Mouse (Mus musculus): Measurements from ENCODE around the gene Ddo. TPM values are rescaled to one million over a fixed set of nuclear protein-coding genes. Genes with fewer than 3 reads are reported as not detected.

Ddo gene
- total and polyA plus RNA-seq, 3 experiments: 0.16 TPM; not detected in 2

DNA sequence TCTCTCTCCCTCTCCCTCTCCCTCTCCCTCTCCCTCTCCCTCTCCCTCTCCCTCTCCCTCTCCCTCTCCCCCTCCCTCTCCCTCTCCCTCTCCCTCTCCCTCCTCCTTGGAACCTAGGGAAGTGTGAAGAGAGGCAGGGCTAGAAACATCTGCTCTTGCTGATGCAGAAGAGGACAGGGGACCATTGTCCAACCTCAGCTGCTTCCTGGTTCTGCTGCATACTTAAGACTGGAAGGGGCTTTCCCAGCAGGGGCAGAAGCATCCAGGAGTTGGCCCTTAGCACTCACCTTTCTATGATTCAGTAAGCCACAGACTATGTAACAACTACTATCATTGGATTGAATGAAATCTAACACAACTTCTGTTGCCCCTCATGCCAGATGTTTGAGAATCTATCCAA lies 38.8 kb downstream of the Ddo start:
- DNase-seq (ENCODE audit: low spot score) (no peak), ATAC-seq (ENCODE audit: extremely low read depth, insufficient number of reproducible peaks, low FRiP score, poor library complexity, severe bottlenecking) (no peak)
- TF ChIP-seq TAL1 (conservative IDR thresholded peaks at IDR 0.05; ENCODE audit: low read depth, low read length) (no peak), GATA1 (IDR thresholded peaks at IDR 0.05; ENCODE audit: borderline replicate concordance, low read length) (no peak), CTCF (IDR thresholded peaks at IDR 0.05; ENCODE audit: low read depth, low read length) (no peak), POLR2AphosphoS5 (IDR thresholded peaks at IDR 0.05; ENCODE audit: insufficient replicate concordance, low read depth, low read length) (no peak), GATA2 (IDR thresholded peaks at IDR 0.05; ENCODE audit: borderline replicate concordance, low read depth, low read length) (no peak)
- Histone ChIP-seq H3K36me3 (replicated peaks) (no peaks in the 10 kb centered on the region), H3K4me1 (ENCODE audit: insufficient read depth, low read depth, low read length) (no peaks in the 10 kb centered on the region), H3K4me3 (ENCODE audit: low read depth, low read length) (no peak overlapping the region), H3K27me3 (ENCODE audit: insufficient read depth, low read length) (no peaks in the 10 kb centered on the region), H3K9me3 (replicated peaks) (peaks cover 6% of the 10 kb centered on the region)

DNA sequence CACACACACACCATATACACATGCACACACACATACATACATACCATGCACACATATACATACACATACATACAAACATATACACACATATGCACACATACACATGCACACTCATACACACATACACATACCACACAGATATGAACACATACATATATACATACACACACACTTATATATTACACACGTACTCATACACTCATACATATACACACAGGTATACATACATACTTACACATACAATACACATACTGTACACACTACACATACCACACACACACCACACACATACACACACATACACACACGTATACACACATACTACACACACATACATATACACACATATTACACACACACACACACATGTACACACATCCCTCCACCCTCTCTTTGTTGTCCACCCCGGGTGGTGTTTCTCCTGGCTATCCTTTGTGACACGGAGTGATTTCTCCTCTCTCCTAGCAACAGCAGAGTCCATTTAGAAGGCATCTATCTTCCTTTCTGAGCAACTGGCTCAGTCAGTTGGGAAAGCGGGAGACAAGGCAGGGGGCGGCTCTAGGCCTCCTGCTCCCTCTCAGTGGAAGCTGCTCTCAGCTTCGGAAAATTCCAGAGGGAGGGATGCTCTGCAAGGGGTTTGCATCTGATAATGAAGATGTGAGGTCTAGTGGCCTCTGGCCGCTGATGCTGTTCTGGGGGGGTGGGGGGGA lies 42.9 kb downstream of the Ddo start:
- H3K4me3 ChIP-seq (ENCODE audit: low read depth, low read length): no peak overlapping the region
- DNase-seq (ENCODE audit: low spot score) (no peak), ATAC-seq (ENCODE audit: extremely low read depth, insufficient number of reproducible peaks, low FRiP score, poor library complexity, severe bottlenecking) (no peak)
- TF ChIP-seq TAL1 (conservative IDR thresholded peaks at IDR 0.05; ENCODE audit: low read depth, low read length) (no peak), CTCF (IDR thresholded peaks at IDR 0.05; ENCODE audit: low read depth, low read length) (no peak), GATA2 (IDR thresholded peaks at IDR 0.05; ENCODE audit: borderline replicate concordance, low read depth, low read length) (no peak), POLR2AphosphoS5 (IDR thresholded peaks at IDR 0.05; ENCODE audit: insufficient replicate concordance, low read depth, low read length) (no peak), GATA1 (IDR thresholded peaks at IDR 0.05; ENCODE audit: borderline replicate concordance, low read length) (no peak)
- H3K4me1 ChIP-seq (ENCODE audit: insufficient read depth, low read depth, low read length): no peaks in the 10 kb centered on the region
- no peaks in the 10 kb centered on the region for H3K9me3 ChIP-seq (replicated peaks)
- no peaks in the 10 kb centered on the region for H3K36me3 ChIP-seq (replicated peaks)
- H3K27me3 ChIP-seq (ENCODE audit: insufficient read depth, low read length): no peaks in the 10 kb centered on the region

DNA sequence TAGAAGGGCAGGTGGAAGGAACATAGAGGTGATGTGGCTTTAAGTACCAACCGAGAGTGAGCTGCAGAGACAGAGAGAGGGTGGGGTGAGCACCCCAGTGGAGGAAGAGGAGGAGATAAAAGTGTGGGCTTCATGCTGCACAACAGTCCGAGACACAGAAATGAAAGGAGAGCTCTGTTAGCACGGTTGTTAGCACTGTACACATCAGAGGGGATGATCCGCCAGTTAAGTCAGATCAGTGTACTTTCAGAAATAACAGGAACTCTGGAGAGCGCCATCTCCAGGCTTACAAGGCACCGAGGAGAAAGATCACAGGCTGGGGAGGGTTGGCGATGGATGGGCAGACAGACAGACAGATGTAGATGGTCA lies 43.5 kb downstream of the Ddo start:
- ATAC-seq (ENCODE audit: extremely low read depth, insufficient number of reproducible peaks, low FRiP score, poor library complexity, severe bottlenecking) (no peak), DNase-seq (ENCODE audit: low spot score) (no peak)
- no peak for TF ChIP-seq TAL1 (conservative IDR thresholded peaks at IDR 0.05; ENCODE audit: low read depth, low read length)
- no peak for TF ChIP-seq CTCF (IDR thresholded peaks at IDR 0.05; ENCODE audit: low read depth, low read length)
- no peak for TF ChIP-seq GATA2 (IDR thresholded peaks at IDR 0.05; ENCODE audit: borderline replicate concordance, low read depth, low read length)
- no peak for TF ChIP-seq GATA1 (IDR thresholded peaks at IDR 0.05; ENCODE audit: borderline replicate concordance, low read length)
- TF ChIP-seq POLR2AphosphoS5 (IDR thresholded peaks at IDR 0.05; ENCODE audit: insufficient replicate concordance, low read depth, low read length): no peak
- Histone ChIP-seq H3K27me3 (ENCODE audit: insufficient read depth, low read length) (no peaks in the 10 kb centered on the region), H3K4me3 (ENCODE audit: low read depth, low read length) (no peak overlapping the region), H3K36me3 (replicated peaks) (no peaks in the 10 kb centered on the region), H3K9me3 (replicated peaks) (no peaks in the 10 kb centered on the region), H3K4me1 (ENCODE audit: insufficient read depth, low read depth, low read length) (no peaks in the 10 kb centered on the region)

DNA sequence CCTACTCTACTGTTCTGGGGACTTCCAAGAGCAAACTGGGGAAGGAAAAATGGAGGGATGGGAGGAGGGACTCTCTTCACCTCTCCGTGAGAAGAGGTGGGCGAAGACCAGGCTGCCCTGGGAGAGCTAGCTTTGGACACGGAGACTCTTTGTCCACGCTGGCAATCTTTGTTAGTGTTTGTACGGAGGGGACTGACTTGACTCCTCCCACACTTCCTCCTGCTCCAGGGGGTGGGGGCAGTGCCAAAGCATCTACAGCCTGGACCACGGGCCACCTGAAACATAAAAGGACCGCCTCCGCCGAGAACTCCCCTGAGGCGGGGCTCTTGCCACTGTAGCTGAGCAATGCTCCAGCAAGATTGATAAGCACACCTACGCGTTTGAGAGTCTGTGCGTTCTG lies 44.3 kb downstream of the Ddo start:
- Histone ChIP-seq H3K36me3 (replicated peaks) (no peaks in the 10 kb centered on the region), H3K9me3 (replicated peaks) (no peaks in the 10 kb centered on the region), H3K27me3 (ENCODE audit: insufficient read depth, low read length) (no peaks in the 10 kb centered on the region), H3K4me3 (ENCODE audit: low read depth, low read length) (no peak overlapping the region), H3K4me1 (ENCODE audit: insufficient read depth, low read depth, low read length) (no peaks in the 10 kb centered on the region)
- TF ChIP-seq POLR2AphosphoS5 (IDR thresholded peaks at IDR 0.05; ENCODE audit: insufficient replicate concordance, low read depth, low read length) (no peak), CTCF (IDR thresholded peaks at IDR 0.05; ENCODE audit: low read depth, low read length) (no peak), GATA2 (IDR thresholded peaks at IDR 0.05; ENCODE audit: borderline replicate concordance, low read depth, low read length) (no peak), GATA1 (IDR thresholded peaks at IDR 0.05; ENCODE audit: borderline replicate concordance, low read length) (no peak), TAL1 (conservative IDR thresholded peaks at IDR 0.05; ENCODE audit: low read depth, low read length) (no peak)
- no peak for ATAC-seq (ENCODE audit: extremely low read depth, insufficient number of reproducible peaks, low FRiP score, poor library complexity, severe bottlenecking)
- DNase-seq (ENCODE audit: low spot score): no peak

DNA sequence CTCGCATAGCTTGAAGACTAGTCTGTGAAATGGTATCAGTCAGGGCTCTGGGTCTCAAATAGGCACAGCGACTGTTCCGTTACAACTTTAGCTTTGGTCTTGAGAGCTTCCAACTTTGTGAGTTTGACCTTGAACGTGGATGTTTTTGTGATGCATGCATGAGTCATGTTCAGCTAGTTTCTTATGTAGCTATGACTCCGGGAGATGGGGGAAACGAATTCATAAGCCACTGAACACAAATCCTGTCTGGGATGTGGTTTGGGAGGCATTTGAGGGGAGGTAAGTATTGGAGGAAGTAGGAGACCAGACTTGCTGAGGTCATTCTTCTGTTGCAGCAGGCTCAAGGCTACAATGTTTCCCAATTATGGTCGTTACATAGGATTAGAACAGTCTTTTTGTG lies 46.1 kb downstream of the Ddo start:
- H3K4me1 ChIP-seq (ENCODE audit: insufficient read depth, low read depth, low read length): no peaks in the 10 kb centered on the region
- DNase-seq (ENCODE audit: low spot score) (no peak), ATAC-seq (ENCODE audit: extremely low read depth, insufficient number of reproducible peaks, low FRiP score, poor library complexity, severe bottlenecking) (no peak)
- H3K36me3 ChIP-seq (replicated peaks): no peaks in the 10 kb centered on the region
- no peak overlapping the region for H3K4me3 ChIP-seq (ENCODE audit: low read depth, low read length)
- no peaks in the 10 kb centered on the region for H3K9me3 ChIP-seq (replicated peaks)
- TF ChIP-seq TAL1 (conservative IDR thresholded peaks at IDR 0.05; ENCODE audit: low read depth, low read length): no peak
- TF ChIP-seq GATA2 (IDR thresholded peaks at IDR 0.05; ENCODE audit: borderline replicate concordance, low read depth, low read length): no peak
- no peak for TF ChIP-seq POLR2AphosphoS5 (IDR thresholded peaks at IDR 0.05; ENCODE audit: insufficient replicate concordance, low read depth, low read length)
- no peak for TF ChIP-seq GATA1 (IDR thresholded peaks at IDR 0.05; ENCODE audit: borderline replicate concordance, low read length)
- TF ChIP-seq CTCF (IDR thresholded peaks at IDR 0.05; ENCODE audit: low read depth, low read length): no peak
- H3K27me3 ChIP-seq (ENCODE audit: insufficient read depth, low read length): no peaks in the 10 kb centered on the region

DNA sequence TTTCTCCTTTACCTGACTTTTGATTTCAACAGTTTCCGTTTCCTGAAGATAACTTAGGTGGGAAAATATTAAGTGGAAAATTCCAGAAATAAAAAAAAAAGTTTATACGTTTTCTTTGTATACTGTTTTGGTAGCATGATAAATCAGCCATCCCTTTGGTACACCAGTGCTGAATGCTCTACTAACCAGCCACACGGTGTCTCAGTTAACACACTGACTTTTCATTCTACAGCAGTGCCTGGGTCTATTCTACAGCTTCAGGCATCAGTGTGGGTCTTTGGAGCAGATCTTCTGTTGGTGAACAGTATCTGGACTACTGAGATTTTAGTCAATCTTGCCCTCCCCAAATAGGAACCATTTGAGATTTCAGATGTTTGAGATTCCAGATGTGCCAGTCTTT lies 48.7 kb downstream of the Ddo start:
- H3K4me1 ChIP-seq (ENCODE audit: insufficient read depth, low read depth, low read length): no peaks in the 10 kb centered on the region
- no peak for DNase-seq (ENCODE audit: low spot score)
- peaks cover 6% of the 10 kb centered on the region; the same call in 1 of the 2 replicates for H3K27me3 ChIP-seq (ENCODE audit: insufficient read depth, low read length)
- no peaks in the 10 kb centered on the region for H3K36me3 ChIP-seq (replicated peaks)
- no peak overlapping the region for H3K4me3 ChIP-seq (ENCODE audit: low read depth, low read length)
- ATAC-seq (ENCODE audit: extremely low read depth, insufficient number of reproducible peaks, low FRiP score, poor library complexity, severe bottlenecking): no peak
- no peaks in the 10 kb centered on the region for H3K9me3 ChIP-seq (replicated peaks)
- TF ChIP-seq GATA2 (IDR thresholded peaks at IDR 0.05; ENCODE audit: borderline replicate concordance, low read depth, low read length) (no peak), GATA1 (IDR thresholded peaks at IDR 0.05; ENCODE audit: borderline replicate concordance, low read length) (no peak), CTCF (IDR thresholded peaks at IDR 0.05; ENCODE audit: low read depth, low read length) (no peak), POLR2AphosphoS5 (IDR thresholded peaks at IDR 0.05; ENCODE audit: insufficient replicate concordance, low read depth, low read length) (no peak), TAL1 (conservative IDR thresholded peaks at IDR 0.05; ENCODE audit: low read depth, low read length) (no peak)

Data from G1E (cell line).